Mouse (Mus musculus) CH12.LX (cell line): ENCODE measurements around the gene Arl5a.

Source experiments
- CHD1 ChIP-seq: IDR thresholded peaks from 2 replicates; pipeline ENCODE4 v1.6.1; 2012; ENCODE audit warnings: low read depth, low read length, improper control_type of control experiment, inconsistent platforms
- CHD2 ChIP-seq: IDR thresholded peaks from 2 replicates; pipeline ENCODE4 v1.6.1; 2011; ENCODE audit warnings: low read length, improper control_type of control experiment
- CTCF ChIP-seq, 2 experiments: IDR thresholded peaks in 1 of 2; conservative IDR thresholded peaks in 1 of 2; 2 replicates each; pipeline ENCODE4 v1.5.1; 2011 to 2012; ENCODE audit warnings: low read depth in 2 of 2, low read length in 2 of 2, improper control_type of control experiment in 1 of 2, inconsistent platforms in 1 of 2, mild to moderate bottlenecking in 1 of 2, moderate library complexity in 1 of 2
- ELF1 ChIP-seq: IDR thresholded peaks from 2 replicates; pipeline ENCODE4 v1.6.1; 2014; ENCODE audit warnings: low read depth, mild to moderate bottlenecking, inconsistent platforms, low read length, improper control_type of control experiment
- EP300 ChIP-seq: IDR thresholded peaks from 2 replicates; pipeline ENCODE4 v1.6.1; 2011; ENCODE audit warnings: low read length, improper control_type of control experiment
- HCFC1 ChIP-seq: IDR thresholded peaks from 2 replicates; pipeline ENCODE4 v1.6.1; 2012; ENCODE audit warnings: low read depth, mild to moderate bottlenecking, inconsistent platforms, low read length, improper control_type of control experiment
- JUND ChIP-seq: conservative IDR thresholded peaks from 2 replicates; pipeline ENCODE4 v1.6.1; 2011; ENCODE audit warnings: low read depth, low read length, improper control_type of control experiment
- MAZ ChIP-seq: IDR thresholded peaks from 2 replicates; pipeline ENCODE4 v1.6.1; 2012; ENCODE audit warnings: low read depth, mild to moderate bottlenecking, inconsistent platforms, low read length, improper control_type of control experiment, moderate library complexity
- SIN3A ChIP-seq: IDR thresholded peaks from 2 replicates; pipeline ENCODE4 v1.6.1; 2012; ENCODE audit warnings: low read length, improper control_type of control experiment, inconsistent platforms
- USF1 ChIP-seq: IDR thresholded peaks from 2 replicates; pipeline ENCODE4 v1.6.1; 2014; ENCODE audit warnings: low read depth, mild to moderate bottlenecking, inconsistent platforms, low read length, improper control_type of control experiment
- ZC3H11A ChIP-seq: IDR thresholded peaks from 2 replicates; pipeline ENCODE4 v1.6.1; 2012; ENCODE audit warnings: low read depth, mild to moderate bottlenecking, inconsistent platforms, low read length, improper control_type of control experiment

DNA sequence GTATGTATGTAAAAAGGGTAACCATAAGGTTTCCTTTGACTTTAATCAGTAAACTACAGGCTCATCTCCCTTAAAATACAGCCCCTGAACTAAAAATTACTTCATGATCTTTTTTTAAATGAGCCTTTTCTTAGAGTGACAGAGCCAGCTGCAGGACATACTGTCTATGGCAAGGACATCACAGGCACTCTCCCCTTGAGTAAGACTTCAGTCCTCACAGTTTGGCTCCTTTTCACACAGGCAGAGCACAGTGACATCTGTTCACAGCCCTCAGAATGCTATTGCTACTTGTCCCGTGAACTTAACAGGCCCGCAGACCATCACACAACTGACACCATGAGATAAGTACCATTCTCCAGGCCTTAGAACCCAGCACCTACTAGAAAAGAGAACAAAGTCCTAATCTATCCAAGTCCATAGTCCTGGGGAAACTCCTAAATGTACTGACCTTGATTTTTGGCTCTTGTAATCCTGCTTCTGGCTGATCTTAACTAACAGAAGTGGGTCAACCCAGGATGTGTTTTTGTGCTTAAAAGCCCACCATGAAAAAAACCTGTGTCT, 34.2 kb downstream of the Arl5a start:
- TF ChIP-seq CTCF (conservative IDR thresholded peaks at IDR 0.05 in 1 of 2, IDR thresholded peaks at IDR 0.05 in 1 of 2; ENCODE audit: low read depth in 2 of 2, low read length in 2 of 2), result no peak
- no peak for TF ChIP-seq CHD2
- no peak for TF ChIP-seq ELF1
- TF ChIP-seq CHD1, result no peak
- TF ChIP-seq MAZ, result no peak
- TF ChIP-seq JUND, result no peak
- no peak for TF ChIP-seq HCFC1
- TF ChIP-seq USF1, result no peak
- no peak for TF ChIP-seq SIN3A
- TF ChIP-seq ZC3H11A, result no peak
- TF ChIP-seq EP300, result no peak
